Mouse (Mus musculus) kidney, adult 2 months (tissue): Measurements from ENCODE around the gene Mettl1.

ENCODE experiments used
- CTCF ChIP-seq: fragments of 200-500 bp; conservative IDR thresholded peaks from 2 replicates; pipeline ENCODE4 v1.5.1; 2011; ENCODE audit warnings: low read depth, mild to moderate bottlenecking, control low read depth, low read length, moderate library complexity, mixed read lengths; ENCODE audit not compliant: insufficient read depth, insufficient read length
- POLR2A ChIP-seq: fragments of 200-500 bp; IDR thresholded peaks from one replicate; pipeline ENCODE4 v1.6.1; 2011; ENCODE audit warnings: low read depth, low read length, control low read depth

DNA sequence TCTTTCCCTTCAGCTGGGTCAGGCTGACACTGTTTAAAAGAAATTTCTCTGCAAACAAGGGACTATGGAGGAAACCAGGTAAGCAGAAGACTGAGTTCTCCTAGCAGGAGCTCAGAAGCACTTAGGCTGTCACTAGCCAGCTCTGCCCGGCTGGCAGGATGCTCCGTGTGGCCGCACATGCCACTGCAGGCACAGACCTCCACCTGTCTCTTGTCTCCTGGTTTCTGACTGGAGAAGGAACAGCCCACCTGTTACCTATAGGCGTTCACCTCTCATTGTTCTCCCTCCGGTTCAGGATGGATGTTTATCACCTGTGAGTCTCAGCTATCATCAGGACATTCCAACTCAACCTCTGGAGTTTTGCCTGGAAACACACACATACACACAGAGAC, 42.7 kb downstream of the Mettl1 start:
- no peak for TF ChIP-seq CTCF
- TF ChIP-seq POLR2A, result no peak
